Mouse (Mus musculus) layer of hippocampus, postnatal 14 days (tissue): ENCODE measurements around the gene Mab21l1. TPM values are rescaled to one million over a fixed set of nuclear protein-coding genes. Genes with fewer than 3 reads are reported as not detected.

Source experiments
- DNase-seq, 2 experiments: peaks; one replicate each; pipeline ENCODE4 v3.0.0; 2021 to 2022; ENCODE audit warnings: low spot score in 2 of 2, mixed read lengths in 1 of 2
- total RNA-seq, 2 experiments: library from RNA; stranded (reverse); gene quantifications; 2 replicates each; pipeline ENCODE4 v1.2.3; 2021

The Mab21l1 gene
- total RNA-seq, 2 experiments from 2014 or later, result 0.64 to 0.71 TPM

DNA sequence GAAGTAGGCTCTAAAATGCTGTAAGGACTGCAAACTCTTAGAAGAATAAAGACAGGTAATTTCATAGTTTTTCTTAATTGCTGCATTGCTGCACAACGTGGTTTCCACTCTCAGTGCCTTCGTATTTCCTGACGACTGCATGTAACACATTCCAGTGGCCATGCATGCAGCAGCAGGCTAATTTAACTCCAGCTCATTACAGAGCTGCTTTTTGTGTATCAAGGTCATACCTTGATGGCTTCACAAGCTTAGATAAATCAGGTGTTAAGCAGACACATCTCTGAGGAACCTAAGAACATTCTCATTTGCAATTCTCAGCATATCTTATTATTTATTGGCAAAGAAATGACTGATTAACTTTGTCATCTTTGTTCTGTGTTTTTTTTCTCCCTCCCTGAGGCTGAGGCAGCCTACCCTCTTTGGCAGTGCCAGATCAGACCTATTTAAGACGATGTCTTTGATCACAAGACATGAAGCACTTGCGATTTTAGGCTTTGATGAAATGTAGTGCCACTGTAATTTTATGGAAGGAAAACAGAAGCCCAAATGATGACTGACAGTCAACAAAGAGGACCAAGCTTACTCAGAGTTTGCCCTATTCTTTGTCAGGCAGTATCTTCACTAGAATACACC, 32.8 kb downstream of the Mab21l1 start:
- no peak for DNase-seq

DNA sequence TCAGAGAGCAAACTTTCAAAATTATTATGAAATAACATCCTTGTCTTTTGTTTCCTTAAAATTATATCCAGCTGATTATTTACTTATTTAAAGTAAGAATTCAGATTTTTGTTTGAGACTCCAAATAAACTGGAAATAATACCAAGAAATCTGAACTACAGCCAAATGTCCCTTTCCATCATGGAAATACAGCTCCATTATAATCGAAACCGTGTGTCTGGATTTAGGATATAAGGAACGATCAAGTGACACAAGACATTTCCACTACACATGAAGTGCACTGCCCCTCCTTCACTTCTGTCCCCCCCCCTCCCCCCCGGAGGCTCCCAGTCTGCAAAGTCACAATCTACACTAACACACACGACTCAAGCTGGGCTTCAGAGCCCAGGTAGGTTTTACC, 33.8 kb downstream of the Mab21l1 start:
- no peak for DNase-seq

DNA sequence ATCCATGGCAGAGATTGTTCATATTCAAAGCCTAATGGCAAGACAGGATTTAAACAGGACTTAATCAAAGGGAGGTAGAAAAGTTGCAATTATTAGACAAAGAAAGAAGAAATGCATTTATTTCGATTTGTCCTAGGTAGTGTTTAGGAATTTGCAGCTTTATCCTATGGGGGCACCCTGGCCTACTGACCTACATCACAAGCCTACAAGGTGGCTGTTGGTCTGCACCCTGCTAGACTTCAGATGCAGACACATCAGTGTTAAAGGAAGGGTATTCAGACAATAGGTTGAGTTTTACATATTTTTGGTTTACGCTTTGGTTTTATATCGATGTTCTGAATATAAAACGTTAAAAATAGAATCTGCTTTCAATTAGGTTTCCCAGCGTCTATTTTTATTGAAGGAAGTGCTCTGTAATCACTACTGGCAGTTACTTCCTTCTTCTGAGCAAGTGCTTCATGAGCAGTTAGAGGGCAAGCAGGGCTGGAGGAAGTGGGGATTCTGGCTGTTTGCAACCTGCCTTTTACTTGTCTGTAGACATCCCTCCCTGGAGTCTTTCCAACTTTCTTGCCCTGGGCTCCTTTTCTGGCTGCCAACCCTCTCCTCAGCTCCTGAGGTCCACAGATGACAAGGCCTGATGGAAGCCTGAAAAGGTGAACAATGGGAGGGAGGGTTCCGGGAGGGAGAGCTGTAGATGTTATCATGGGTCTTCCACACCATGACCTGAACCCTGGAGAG, 34.5 kb downstream of the Mab21l1 start:
- DNase-seq, result no peak

DNA sequence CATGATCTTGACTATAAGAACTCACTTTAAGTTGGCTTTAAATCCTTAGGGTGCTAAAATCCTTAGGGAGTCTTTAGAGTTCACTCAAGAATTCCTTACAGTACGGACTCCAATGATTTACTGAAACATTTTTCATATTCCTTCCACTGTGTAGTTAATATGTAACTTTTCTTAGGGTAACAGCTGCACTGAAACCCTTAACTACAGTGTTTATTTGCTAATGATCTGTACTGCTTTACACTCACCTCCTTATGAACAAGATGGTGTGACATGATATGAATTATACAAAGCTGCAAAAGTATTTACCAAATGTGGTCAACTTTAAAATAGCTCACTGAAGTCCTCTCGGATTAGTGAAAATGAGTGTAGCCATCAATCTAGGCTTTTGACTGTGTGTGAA, 35.8 kb downstream of the Mab21l1 start:
- no peak for DNase-seq

DNA sequence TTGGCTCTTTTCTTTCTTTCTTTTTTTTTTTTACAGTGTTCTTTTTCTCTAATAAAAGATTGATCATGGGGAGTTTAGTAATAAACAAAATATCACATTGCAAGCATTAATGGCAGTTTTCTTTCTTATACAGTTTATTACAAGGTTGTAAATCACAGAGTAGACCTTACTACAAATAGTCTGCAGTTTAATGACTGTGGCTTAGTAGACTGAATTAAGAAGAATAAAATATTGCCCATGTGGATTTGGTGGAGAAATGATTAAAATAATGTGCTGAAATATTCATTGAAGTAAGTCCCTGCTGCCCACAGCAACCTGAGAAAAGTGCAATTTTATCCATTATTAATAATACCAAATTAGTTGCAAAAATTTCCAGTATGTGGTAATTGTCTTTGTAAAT, 37.3 kb downstream of the Mab21l1 start:
- DNase-seq, result no peak

DNA sequence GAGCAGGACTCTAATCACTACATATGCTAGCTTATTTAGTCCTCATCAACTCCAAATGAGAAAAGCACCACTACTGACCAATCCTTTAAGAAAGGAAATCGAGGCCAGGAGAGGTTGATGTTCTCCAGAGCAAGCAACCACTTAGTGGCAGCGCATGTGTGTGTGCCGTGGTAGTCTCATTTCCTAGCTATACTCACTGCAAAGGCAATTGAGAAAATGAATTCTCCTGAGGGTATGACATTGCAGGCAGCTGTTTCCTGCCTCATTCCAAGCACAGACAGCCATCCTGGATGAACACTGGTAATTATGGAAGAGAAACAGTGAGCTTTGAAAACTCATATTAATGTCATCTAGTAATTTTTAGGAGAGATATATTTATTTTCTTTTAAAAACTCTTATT, 42.6 kb downstream of the Mab21l1 start:
- no peak for DNase-seq

DNA sequence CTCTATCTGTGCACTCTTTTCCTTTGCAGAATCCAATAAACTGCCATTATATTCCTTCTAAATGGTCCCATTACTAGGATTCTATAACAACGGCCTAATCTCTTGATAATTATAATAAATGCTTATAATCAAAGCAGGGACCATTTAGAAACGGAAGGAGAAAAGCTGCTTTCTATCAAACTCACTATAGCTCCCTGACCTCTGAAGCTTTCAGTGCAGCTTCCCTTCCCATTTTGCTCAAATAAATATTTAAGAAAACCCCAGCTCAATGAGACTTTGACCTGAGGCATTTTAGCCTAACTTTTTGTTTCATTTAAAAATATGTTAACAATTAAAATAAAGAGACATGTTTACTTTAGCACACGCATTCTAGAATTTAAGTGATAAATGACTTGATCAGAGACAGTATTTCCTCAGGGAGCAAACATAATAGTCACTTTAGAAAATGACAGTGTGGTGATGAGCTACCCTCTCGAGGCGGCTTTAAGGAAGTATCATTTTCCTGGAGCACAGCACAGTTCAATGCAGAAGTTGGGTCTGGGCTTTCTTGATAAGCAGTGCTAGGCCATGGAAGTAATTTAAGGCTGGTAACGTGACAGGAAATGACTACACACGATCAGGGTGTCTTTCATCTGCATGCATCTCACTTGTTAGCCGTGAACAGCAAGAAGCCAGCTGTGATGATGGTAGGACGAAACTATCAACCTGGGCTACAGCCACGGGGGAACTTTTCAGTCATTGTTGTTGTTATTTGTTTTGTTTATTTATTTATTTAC, 46.4 kb downstream of the Mab21l1 start:
- no peak for DNase-seq

DNA sequence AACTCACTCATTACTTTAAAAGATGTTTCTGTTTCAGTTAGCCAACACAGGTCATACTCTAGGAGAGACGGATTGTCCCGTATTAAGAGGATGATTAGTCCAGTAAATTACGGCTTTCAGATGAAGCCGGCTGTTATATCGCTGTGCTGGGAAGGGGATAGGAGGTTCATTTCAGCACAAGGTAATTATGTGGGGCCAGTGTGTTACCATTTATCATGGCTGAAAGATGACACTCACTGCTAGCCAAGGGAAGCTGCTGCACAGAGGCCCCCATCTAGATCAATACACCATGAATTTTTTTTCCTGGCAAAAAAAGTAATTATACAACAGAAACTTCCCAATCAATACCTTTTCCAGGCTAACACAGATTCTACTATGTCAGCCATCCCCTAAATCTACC, 47.9 kb downstream of the Mab21l1 start:
- no peak for DNase-seq
